Mouse (Mus musculus) fibroblast of lung, adult 2 months (primary cell): ENCODE data around the gene Mrpl1.

Experiments used
- DNase-seq: peaks from one replicate; pipeline ENCODE4 v3.0.0-alpha.2; 2011; ENCODE audit warnings: low read depth

Gene Mrpl1

DNA sequence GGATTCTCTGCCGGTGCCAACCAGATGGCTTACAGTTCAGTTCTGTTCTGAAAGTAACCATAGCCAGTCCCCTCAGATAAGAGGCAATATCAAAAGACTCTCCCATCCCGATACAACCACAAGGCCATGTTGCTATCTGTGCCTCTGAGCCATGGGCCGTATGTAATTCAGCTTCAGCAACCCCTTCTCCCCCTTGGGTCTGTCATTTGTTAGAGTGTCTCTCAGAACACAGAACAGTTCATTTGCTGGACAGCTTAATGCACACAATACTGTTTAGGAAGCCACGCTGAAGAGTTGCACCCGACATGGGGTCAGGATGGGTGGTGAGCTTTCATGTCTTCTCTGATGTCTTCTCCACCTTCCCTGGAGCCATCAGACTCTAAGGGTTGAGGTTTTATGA, 100.3 kb downstream of the Mrpl1 start:
- DNase-seq, result no peak

DNA sequence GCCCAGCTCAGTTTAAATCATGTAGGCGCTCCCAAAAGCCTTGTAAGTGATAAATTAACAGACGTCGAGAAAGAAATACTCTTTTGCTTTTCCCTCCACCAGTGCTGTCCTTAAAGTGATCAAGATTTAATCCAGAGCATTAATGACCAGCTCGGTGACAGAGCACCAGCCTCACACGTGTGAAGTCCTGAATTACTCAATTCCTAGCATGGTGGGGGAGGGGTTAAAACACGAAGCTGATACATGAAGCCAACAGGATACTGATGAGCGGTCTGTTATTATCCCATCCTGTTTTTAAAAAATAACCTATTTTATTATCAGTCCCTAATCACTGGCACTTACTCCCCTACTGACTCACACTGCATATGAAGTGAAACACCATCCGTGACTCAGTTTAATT, 102.4 kb downstream of the Mrpl1 start:
- no peak for DNase-seq
